Mouse (Mus musculus) lung, embryonic 15.5 days (tissue): Measurements from ENCODE around the gene Kif5c. TPM values are rescaled to one million over a fixed set of nuclear protein-coding genes. Genes with fewer than 3 reads are reported as not detected.

Source experiments
- ATAC-seq: fragments of 200-750 bp; cut with Nextera tagmentation; 2 replicates; pipeline ENCODE4 v1.8.0; 2017; ENCODE audit warnings: moderate number of reproducible peaks, borderline replicate concordance; ENCODE audit not compliant: low FRiP score, low TSS enrichment; ENCODE audit errors: extremely low read depth
- H3K27ac ChIP-seq: fragments of 300-500 bp; sonication (generic); 2 replicates; pipeline ENCODE4 v1.5.1; 2015; ENCODE audit warnings: moderate library complexity, mild to moderate bottlenecking, inconsistent platforms
- H3K27me3 ChIP-seq: fragments of 300-500 bp; sonication (generic); 2 replicates; pipeline ENCODE4 v1.6.1; 2015; ENCODE audit warnings: inconsistent platforms
- H3K36me3 ChIP-seq: fragments of 300-500 bp; sonication (generic); 2 replicates; pipeline ENCODE4 v1.6.1; 2015; ENCODE audit warnings: inconsistent platforms
- H3K4me1 ChIP-seq: fragments of 300-500 bp; sonication (generic); 2 replicates; pipeline ENCODE4 v1.6.1; 2015; ENCODE audit warnings: inconsistent platforms
- H3K4me2 ChIP-seq: fragments of 300-500 bp; sonication (generic); 2 replicates; pipeline ENCODE4 v1.6.1; 2015; ENCODE audit warnings: inconsistent platforms, mild to moderate bottlenecking, moderate library complexity
- H3K4me3 ChIP-seq: fragments of 300-500 bp; sonication (generic); 2 replicates; pipeline ENCODE4 v1.5.1; 2015; ENCODE audit warnings: mild to moderate bottlenecking, inconsistent platforms
- H3K9ac ChIP-seq: fragments of 300-500 bp; sonication (generic); 2 replicates; pipeline ENCODE4 v1.6.1; 2015; ENCODE audit warnings: inconsistent platforms
- H3K9me3 ChIP-seq: fragments of 300-500 bp; sonication (generic); 2 replicates; pipeline ENCODE4 v1.6.1; 2016; ENCODE audit warnings: inconsistent platforms
- WGBS: fragments of 180-500 bp; shearing (Covaris S2); methylation state at CpG from one replicate; pipeline ENCODE4 v1.1.7; 2015; 5-methylcytosine and 5-hydroxymethylcytosine counted together
- polyA plus RNA-seq: library from polyadenylated mRNA; unstranded; fragments of >200 nt; fragmentation: Nextera tagmentation; extraction: Ambion mirVana; gene quantifications from 2 replicates; pipeline ENCODE4 v1.2.1, GENCODE M21; 2015

Kif5c gene
- polyA plus RNA-seq, 1 experiment from 2014 or later, result 1.2 TPM

DNA sequence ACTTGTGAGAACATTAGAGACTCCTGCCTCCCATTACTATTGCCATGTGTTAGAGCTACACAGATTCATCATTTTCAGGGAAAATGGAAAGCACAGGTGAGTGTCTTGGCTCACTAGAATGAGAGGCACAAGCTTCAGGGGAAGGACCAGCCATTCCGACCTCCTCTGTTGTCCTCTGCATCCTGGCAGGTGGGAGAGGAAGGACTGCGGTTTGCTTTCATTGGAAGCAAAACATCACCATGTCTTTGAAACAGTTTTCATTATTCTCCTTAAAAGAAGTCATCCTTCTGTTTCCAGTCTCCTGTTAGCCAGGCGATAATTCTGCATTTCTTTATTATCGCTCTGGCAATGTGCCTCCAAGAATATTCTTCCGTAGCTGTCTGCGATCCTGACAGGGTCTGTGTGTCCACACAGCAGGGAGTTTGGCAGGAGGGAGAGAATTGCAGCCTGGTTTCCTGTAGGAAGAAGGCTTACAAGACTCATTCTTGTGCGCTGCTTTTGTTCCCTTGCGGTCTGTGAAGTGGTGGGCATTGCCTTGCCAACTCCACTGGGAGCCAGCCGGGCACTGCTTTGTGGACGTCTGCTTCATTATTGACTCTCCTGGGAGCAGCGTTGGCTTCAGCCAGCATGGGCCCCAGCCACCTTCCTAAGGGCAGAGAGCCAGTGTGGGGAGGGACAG is 36.2 kb downstream of the Kif5c start:
- no peaks in the 10 kb centered on the region for H3K4me1 ChIP-seq
- H3K36me3 ChIP-seq, result no peaks in the 10 kb centered on the region
- H3K27ac ChIP-seq, result no peak overlapping the region
- no peak overlapping the region for H3K9ac ChIP-seq
- no peaks in the 10 kb centered on the region for H3K27me3 ChIP-seq
- no peak overlapping the region for H3K4me2 ChIP-seq
- no peaks in the 10 kb centered on the region for H3K9me3 ChIP-seq
- WGBS, result 67% methylated on average over 11 of the region's 11 CpGs
- H3K4me3 ChIP-seq, result no peak overlapping the region
- ATAC-seq, result no peak

DNA sequence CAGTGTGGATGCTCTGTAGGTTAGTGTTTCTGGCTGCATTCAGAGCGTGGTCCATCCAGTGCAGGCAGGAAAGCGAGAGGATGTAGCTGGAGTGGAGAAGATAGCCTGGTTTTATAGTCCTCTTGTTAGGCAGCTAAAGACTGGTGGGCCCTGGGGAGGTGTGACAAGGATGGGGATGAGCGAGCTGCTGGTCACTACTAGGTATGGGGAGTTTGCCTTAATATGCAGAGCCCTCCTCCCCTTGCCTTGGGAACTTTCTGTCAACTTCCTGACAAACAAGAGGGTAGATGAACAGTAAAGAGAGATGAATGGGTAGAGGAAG is 36.7 kb downstream of the Kif5c start:
- no peaks in the 10 kb centered on the region for H3K4me1 ChIP-seq
- H3K27ac ChIP-seq, result no peak overlapping the region
- no peak overlapping the region for H3K9ac ChIP-seq
- no peak overlapping the region for H3K4me3 ChIP-seq
- WGBS, result 73% methylated on average over 3 of the region's 3 CpGs
- no peak overlapping the region for H3K4me2 ChIP-seq
- no peaks in the 10 kb centered on the region for H3K27me3 ChIP-seq
- no peak for ATAC-seq
- no peaks in the 10 kb centered on the region for H3K36me3 ChIP-seq
- H3K9me3 ChIP-seq, result no peaks in the 10 kb centered on the region

DNA sequence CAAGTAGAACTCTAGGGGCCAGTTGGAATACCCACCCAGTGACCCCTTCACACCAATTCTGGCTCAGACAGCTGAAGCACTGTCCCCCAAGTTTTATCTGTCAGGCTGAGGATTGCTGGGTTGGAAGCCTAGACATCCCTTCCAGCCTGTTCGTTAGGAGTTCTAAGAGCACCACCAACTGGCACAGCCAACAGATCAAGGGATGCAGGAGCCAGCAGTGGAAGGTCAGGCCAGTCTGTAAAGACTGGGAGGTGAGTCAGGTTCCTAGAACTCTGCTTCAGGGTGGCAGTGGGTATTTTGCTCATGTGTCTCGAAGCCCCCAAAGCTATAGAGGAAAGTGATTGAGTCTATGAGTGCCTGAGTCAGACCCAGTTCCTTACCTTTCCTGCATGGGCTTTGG is 37.9 kb downstream of the Kif5c start:
- Histone ChIP-seq H3K4me1 (no peaks in the 10 kb centered on the region), H3K4me3 (no peak overlapping the region), H3K36me3 (no peaks in the 10 kb centered on the region), H3K9ac (no peak overlapping the region), H3K4me2 (no peak overlapping the region), H3K9me3 (no peaks in the 10 kb centered on the region), H3K27me3 (no peaks in the 10 kb centered on the region), H3K27ac (no peak overlapping the region)
- 83% methylated on average over 2 of the region's 2 CpGs for WGBS
- no peak for ATAC-seq

GRCm38 (mm10) chr2:49657666-49658065 is 38.6 kb downstream of the Kif5c start:
- no peaks in the 10 kb centered on the region for H3K9me3 ChIP-seq
- no peak overlapping the region for H3K4me3 ChIP-seq
- H3K27ac ChIP-seq, result no peak overlapping the region
- no peak overlapping the region for H3K4me2 ChIP-seq
- ATAC-seq, result no peak
- WGBS, result 79% methylated on average over 3 of the region's 3 CpGs
- no peak overlapping the region for H3K9ac ChIP-seq
- H3K36me3 ChIP-seq, result no peaks in the 10 kb centered on the region
- no peaks in the 10 kb centered on the region for H3K4me1 ChIP-seq
- H3K27me3 ChIP-seq, result no peaks in the 10 kb centered on the region

- Histone ChIP-seq H3K27ac (no peak overlapping the region), H3K27me3 (no peaks in the 10 kb centered on the region), H3K4me1 (no peaks in the 10 kb centered on the region), H3K4me3 (no peak overlapping the region), H3K4me2 (no peak overlapping the region), H3K9ac (no peak overlapping the region), H3K9me3 (no peaks in the 10 kb centered on the region), H3K36me3 (no peaks in the 10 kb centered on the region)
- no peak for ATAC-seq
- WGBS, result 80% methylated on average over 4 of the region's 4 CpGs
Observed at GRCm38 (mm10) chr2:49658988-49659387, 39.9 kb downstream of the Kif5c start.

GRCm38 (mm10) chr2:49659964-49660363 is 40.9 kb downstream of the Kif5c start:
- Histone ChIP-seq H3K9ac (no peak overlapping the region), H3K4me3 (no peak overlapping the region), H3K9me3 (no peaks in the 10 kb centered on the region), H3K27ac (no peak overlapping the region), H3K4me2 (no peak overlapping the region), H3K36me3 (no peaks in the 10 kb centered on the region), H3K27me3 (no peaks in the 10 kb centered on the region), H3K4me1 (no peaks in the 10 kb centered on the region)
- ATAC-seq, result no peak
- 64% methylated on average over 8 of the region's 8 CpGs for WGBS

- H3K4me1 ChIP-seq, result no peaks in the 10 kb centered on the region
- no peaks in the 10 kb centered on the region for H3K36me3 ChIP-seq
- no peak overlapping the region for H3K27ac ChIP-seq
- ATAC-seq, result no peak
- H3K27me3 ChIP-seq, result no peaks in the 10 kb centered on the region
- no peak overlapping the region for H3K4me2 ChIP-seq
- H3K9me3 ChIP-seq, result no peaks in the 10 kb centered on the region
- 90% methylated on average over 12 of the region's 12 CpGs for WGBS
- no peak overlapping the region for H3K4me3 ChIP-seq
- no peak overlapping the region for H3K9ac ChIP-seq
Observed at GRCm38 (mm10) chr2:49660375-49660923, 41.4 kb downstream of the Kif5c start.

DNA sequence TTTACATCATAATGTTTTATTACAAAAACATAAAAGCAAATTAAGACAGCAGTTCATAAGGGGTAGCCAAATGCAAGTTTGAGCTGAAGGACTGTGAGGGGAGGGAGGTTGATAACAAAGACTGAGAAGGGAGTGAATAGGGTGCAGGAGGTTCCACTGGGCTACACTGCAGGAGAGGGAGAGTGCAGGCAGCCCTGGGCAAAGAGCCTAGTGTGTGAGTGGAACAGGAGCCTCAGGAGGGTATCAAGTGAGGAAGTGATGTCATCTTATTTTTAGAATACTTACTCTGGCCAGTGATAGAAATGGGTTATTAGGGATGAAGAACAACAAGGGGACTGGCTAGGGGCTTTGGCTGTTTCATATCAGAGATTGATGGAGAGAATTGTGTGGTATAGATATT is 42.2 kb downstream of the Kif5c start:
- Histone ChIP-seq H3K9ac (no peak overlapping the region), H3K4me3 (no peak overlapping the region), H3K27ac (no peak overlapping the region), H3K9me3 (no peaks in the 10 kb centered on the region), H3K27me3 (no peaks in the 10 kb centered on the region), H3K4me2 (no peak overlapping the region), H3K36me3 (no peaks in the 10 kb centered on the region), H3K4me1 (no peaks in the 10 kb centered on the region)
- ATAC-seq, result no peak

- WGBS, result 78% methylated on average over 3 of the region's 3 CpGs
- no peak for ATAC-seq
Observed at GRCm38 (mm10) chr2:49661872-49662271, 42.8 kb downstream of the Kif5c start.

DNA sequence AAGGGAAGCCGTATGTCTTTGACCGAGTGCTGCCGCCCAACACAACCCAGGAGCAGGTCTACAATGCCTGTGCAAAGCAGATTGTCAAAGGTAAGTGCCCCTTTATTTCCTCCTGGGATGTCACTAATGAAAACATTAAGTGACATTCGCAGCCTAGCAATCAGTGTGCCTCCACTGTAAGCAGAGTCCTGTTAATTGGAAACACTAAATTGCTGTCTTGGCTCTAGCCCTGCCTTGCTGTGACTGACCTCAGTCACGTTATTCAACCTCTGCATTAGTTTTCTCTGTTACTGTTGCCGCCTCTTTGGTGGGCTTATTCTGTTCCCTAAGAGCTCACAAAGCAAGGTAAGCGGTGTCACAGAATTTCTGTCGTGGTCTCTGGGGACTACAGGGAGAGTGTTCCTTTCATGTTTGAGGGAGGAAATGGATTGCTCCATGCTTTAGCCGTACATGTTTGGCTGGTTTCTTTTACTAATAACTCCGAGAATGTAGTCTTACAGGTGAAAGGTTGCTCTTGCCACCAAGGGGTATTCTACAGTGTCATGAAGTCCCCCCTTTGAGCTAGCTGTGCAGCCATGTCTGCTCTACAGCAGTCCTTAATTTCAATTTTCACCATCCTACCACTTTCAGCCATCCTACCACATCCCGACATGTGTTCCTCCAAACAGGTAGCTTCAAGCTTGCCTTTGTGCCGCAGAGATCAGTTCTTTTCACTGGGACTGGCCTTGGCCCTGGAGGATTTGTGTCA is 52.8 kb downstream of the Kif5c start:
- Histone ChIP-seq H3K9ac (no peak overlapping the region), H3K27ac (no peak overlapping the region), H3K4me1 (no peaks in the 10 kb centered on the region), H3K9me3 (no peaks in the 10 kb centered on the region), H3K36me3 (no peaks in the 10 kb centered on the region), H3K4me2 (no peak overlapping the region), H3K4me3 (no peak overlapping the region), H3K27me3 (no peaks in the 10 kb centered on the region)
- 79% methylated on average over 12 of the region's 12 CpGs for WGBS
- ATAC-seq, result no peak

More at GRCm38 (mm10) chr2:49661872-49662271, 42.8 kb downstream of the Kif5c start:
- Histone ChIP-seq H3K9ac (no peak overlapping the region), H3K4me2 (no peak overlapping the region), H3K27ac (no peak overlapping the region), H3K27me3 (no peaks in the 10 kb centered on the region), H3K4me3 (no peak overlapping the region), H3K36me3 (no peaks in the 10 kb centered on the region), H3K4me1 (no peaks in the 10 kb centered on the region), H3K9me3 (no peaks in the 10 kb centered on the region)

DNA sequence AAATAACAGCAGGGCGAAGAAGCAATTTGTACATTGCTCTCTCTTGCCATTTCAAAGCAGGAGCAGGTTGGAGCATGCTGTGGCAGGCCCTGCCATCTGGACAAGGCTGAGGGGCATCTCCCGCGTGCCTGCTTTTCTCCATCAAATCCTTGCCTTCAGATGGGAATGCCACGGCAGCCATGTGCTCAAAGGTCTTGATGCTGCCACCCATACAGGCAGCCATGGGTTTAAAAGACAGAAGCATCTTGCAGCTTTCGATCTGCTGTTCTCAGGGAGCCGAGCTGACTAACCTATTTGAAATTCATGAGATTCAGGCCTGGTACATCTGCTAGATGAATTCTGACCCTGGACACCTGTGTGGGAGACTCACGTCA is 53.4 kb downstream of the Kif5c start:
- Histone ChIP-seq H3K9ac (no peak overlapping the region), H3K4me2 (no peak overlapping the region), H3K4me3 (no peak overlapping the region), H3K4me1 (no peaks in the 10 kb centered on the region), H3K27ac (no peak overlapping the region), H3K27me3 (no peaks in the 10 kb centered on the region), H3K9me3 (no peaks in the 10 kb centered on the region), H3K36me3 (no peaks in the 10 kb centered on the region)
- WGBS, result 84% methylated on average over 7 of the region's 7 CpGs
- ATAC-seq, result no peak

DNA sequence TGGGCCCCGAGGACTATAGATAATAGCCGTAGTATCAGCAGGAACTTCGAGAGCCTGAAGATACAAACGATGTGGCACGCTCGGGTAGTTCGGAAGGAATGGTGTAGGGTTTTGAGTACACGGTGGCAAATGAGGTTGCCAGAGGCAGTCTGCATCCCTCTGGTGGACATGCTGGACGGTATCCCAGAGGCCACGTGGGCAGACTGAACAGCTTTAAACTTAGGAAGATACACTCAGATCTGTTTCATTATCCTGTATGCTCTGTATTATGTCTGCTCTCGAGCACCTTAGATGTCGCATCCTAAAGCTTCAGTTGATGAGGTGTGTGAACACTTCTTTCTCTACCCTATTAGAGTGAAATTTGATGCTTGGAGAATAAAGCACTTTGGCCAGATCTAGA is 56.9 kb downstream of the Kif5c start:
- ATAC-seq, result no peak
- Histone ChIP-seq H3K4me1 (no peaks in the 10 kb centered on the region), H3K36me3 (no peaks in the 10 kb centered on the region), H3K27ac (no peak overlapping the region), H3K9ac (no peak overlapping the region), H3K9me3 (no peaks in the 10 kb centered on the region), H3K4me3 (no peak overlapping the region), H3K27me3 (no peaks in the 10 kb centered on the region), H3K4me2 (no peak overlapping the region)
- 78% methylated on average over 12 of the region's 12 CpGs for WGBS
